Mouse (Mus musculus) ES-Bruce4 (cell line): ENCODE measurements around the gene Ankdd1a.

Experiments
- CTCF ChIP-seq: IDR thresholded peaks from one replicate; pipeline ENCODE4 v1.8.1; 2011; ENCODE audit warnings: low read depth, low read length
- POLR2A ChIP-seq: IDR thresholded peaks from one replicate; pipeline ENCODE4 v1.8.1; 2011; ENCODE audit warnings: low read length; ENCODE audit not compliant: insufficient read depth

DNA sequence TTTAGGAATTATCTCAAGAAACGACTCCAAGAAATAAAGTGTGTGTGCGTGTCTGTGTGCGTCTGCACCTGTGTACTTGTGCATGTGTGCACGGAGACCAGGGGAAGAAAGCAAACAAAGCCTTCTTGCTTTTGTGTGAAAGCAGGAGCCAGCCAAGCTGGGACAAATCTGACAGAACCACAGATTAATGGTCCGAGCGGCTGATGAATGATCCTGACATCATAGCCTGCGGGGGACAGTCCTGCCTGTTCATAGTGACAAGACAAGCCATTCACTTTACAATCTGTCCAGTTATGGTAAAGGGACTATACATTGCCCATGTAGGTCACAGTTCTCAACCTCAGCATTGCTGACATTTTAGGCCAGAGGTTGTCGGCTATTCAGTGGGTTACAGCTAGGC is 28.3 kb upstream of the Ankdd1a start:
- no peak for TF ChIP-seq POLR2A
- no peak for TF ChIP-seq CTCF
